Mouse (Mus musculus) liver, postnatal 0 days (tissue): ENCODE measurements at regions not wholly inside any gene's neighbourhood (a gene's known extent, or its start where the extent isn't known, plus 50 kb on each side); places are given as distances from the start of the nearest gene placed in this dataset.

Experiments
- ATAC-seq: fragments of 200-750 bp; cut with Nextera tagmentation; 2 replicates; pipeline ENCODE4 v1.8.0; 2017; ENCODE audit warnings: mild to moderate bottlenecking, moderate library complexity
- DNase-seq: peaks from one replicate; pipeline ENCODE4 v3.0.0-alpha.2; 2016
- H3K27ac ChIP-seq: fragments of 300-500 bp; sonication (generic); 2 replicates; pipeline ENCODE4 v1.5.1; 2014; ENCODE audit warnings: antibody characterized with exemption, moderate library complexity, mild to moderate bottlenecking, low read depth
- H3K27me3 ChIP-seq: fragments of 300-500 bp; sonication (generic); 2 replicates; pipeline ENCODE4 v1.6.1; 2014; ENCODE audit warnings: low read length, control low read depth, mixed read lengths; ENCODE audit not compliant: insufficient read depth
- H3K36me3 ChIP-seq: fragments of 300-500 bp; sonication (generic); replicated peaks from 2 replicates; pipeline ENCODE4 v1.6.1; 2014; ENCODE audit warnings: mild to moderate bottlenecking, control low read depth, low read length, moderate library complexity, mixed read lengths; ENCODE audit not compliant: insufficient read depth
- H3K4me1 ChIP-seq: fragments of 300-500 bp; sonication (generic); 2 replicates; pipeline ENCODE4 v1.6.1; 2014; ENCODE audit warnings: antibody characterized with exemption, mild to moderate bottlenecking, control low read depth; ENCODE audit not compliant: insufficient read depth
- H3K4me2 ChIP-seq: fragments of 300-500 bp; sonication (generic); 2 replicates; pipeline ENCODE4 v1.6.1; 2014; ENCODE audit warnings: low read depth, mild to moderate bottlenecking, low read length, moderate library complexity, mixed read lengths
- H3K4me3 ChIP-seq: fragments of 300-500 bp; sonication (generic); 2 replicates; pipeline ENCODE4 v1.5.1; 2014; ENCODE audit warnings: low read depth, low read length
- H3K9ac ChIP-seq: fragments of 300-500 bp; sonication (generic); replicated peaks from 2 replicates; pipeline ENCODE4 v1.6.1; 2014; ENCODE audit warnings: mild to moderate bottlenecking, moderate library complexity
- H3K9me3 ChIP-seq: fragments of 300-500 bp; sonication (generic); 2 replicates; pipeline ENCODE4 v1.6.1; 2016; ENCODE audit warnings: mild to moderate bottlenecking, control low read depth, low read length, mixed read lengths
- CTCF ChIP-seq: sonication (generic); IDR thresholded peaks from 2 replicates; pipeline ENCODE4 v1.5.1; 2016; ENCODE audit warnings: antibody characterized with exemption, low read depth
- EP300 ChIP-seq: IDR thresholded peaks from 2 replicates; pipeline ENCODE4 v1.6.1; 2016; ENCODE audit warnings: antibody characterized with exemption, low read depth, mild to moderate bottlenecking
- WGBS: fragments of 180-500 bp; shearing (Covaris S2); extraction: QIAGEN DNeasy Blood & Tissue Kit; methylation state at CpG from one replicate; pipeline ENCODE4 v1.1.7; 2014; ENCODE audit not compliant: insufficient replicate concordance; 5-methylcytosine and 5-hydroxymethylcytosine counted together

GRCm38 (mm10) chrX:60833456-60833855 is 59.8 kb downstream of the Sox3 start:
- no peaks in the 10 kb centered on the region for H3K9me3 ChIP-seq
- no peaks in the 10 kb centered on the region for H3K27me3 ChIP-seq
- no peak overlapping the region for H3K27ac ChIP-seq
- H3K9ac ChIP-seq, result no peak overlapping the region
- TF ChIP-seq EP300, result no peak
- no peak for TF ChIP-seq CTCF
- 72% methylated on average over 6 of the region's 6 CpGs for WGBS
- no peaks in the 10 kb centered on the region for H3K4me1 ChIP-seq
- no peak for DNase-seq
- ATAC-seq, result no peak
- no peak overlapping the region for H3K4me2 ChIP-seq
- no peak overlapping the region for H3K4me3 ChIP-seq
- no peaks in the 10 kb centered on the region for H3K36me3 ChIP-seq

- H3K27ac ChIP-seq, result no peak overlapping the region
- no peaks in the 10 kb centered on the region for H3K9me3 ChIP-seq
Observed at GRCm38 (mm10) chrX:60831330-60832027, 61.8 kb downstream of the Sox3 start.

GRCm38 (mm10) chrX:60825181-60826080 is 67.8 kb downstream of the Sox3 start:
- peak; percentile 54 for DNase-seq

More at GRCm38 (mm10) chrX:60831330-60832027, 61.8 kb downstream of the Sox3 start:
- Histone ChIP-seq H3K4me3 (no peak overlapping the region), H3K9ac (no peak overlapping the region), H3K36me3 (no peaks in the 10 kb centered on the region), H3K27me3 (no peaks in the 10 kb centered on the region), H3K4me1 (no peaks in the 10 kb centered on the region), H3K4me2 (no peak overlapping the region)
- ATAC-seq (no peak), DNase-seq (peak; percentile 12)
- no peak for TF ChIP-seq EP300
- TF ChIP-seq CTCF, result no peak
- WGBS, result 41% methylated on average over 15 of the region's 22 CpGs

GRCm38 (mm10) chrX:60798567-60798966 is 94.7 kb downstream of the Sox3 start:
- H3K4me3 ChIP-seq, result no peak overlapping the region
- WGBS, result 62% methylated on average over 5 of the region's 5 CpGs
- H3K27me3 ChIP-seq, result no peaks in the 10 kb centered on the region

More at GRCm38 (mm10) chrX:60825181-60826080, 67.8 kb downstream of the Sox3 start:
- no peak overlapping the region for H3K9ac ChIP-seq
- H3K27me3 ChIP-seq, result no peaks in the 10 kb centered on the region
- H3K9me3 ChIP-seq, result no peaks in the 10 kb centered on the region
- ATAC-seq, result peak; percentile 64
- no peaks in the 10 kb centered on the region for H3K4me1 ChIP-seq
- WGBS, result 51% methylated on average over 9 of the region's 9 CpGs
- TF ChIP-seq CTCF (no peak), EP300 (no peak)
- no peak overlapping the region for H3K27ac ChIP-seq
- H3K36me3 ChIP-seq, result no peaks in the 10 kb centered on the region
- H3K4me3 ChIP-seq, result no peak overlapping the region
- H3K4me2 ChIP-seq, result no peak overlapping the region

GRCm38 (mm10) chrX:60780766-60781165 is 112.5 kb downstream of the Sox3 start:
- no peak for ATAC-seq

More at GRCm38 (mm10) chrX:60798567-60798966, 94.7 kb downstream of the Sox3 start:
- H3K36me3 ChIP-seq, result no peaks in the 10 kb centered on the region
- H3K4me1 ChIP-seq, result no peaks in the 10 kb centered on the region
- H3K4me2 ChIP-seq, result no peak overlapping the region
- DNase-seq (peak; percentile 12), ATAC-seq (no peak)
- no peak overlapping the region for H3K27ac ChIP-seq
- TF ChIP-seq EP300 (no peak), CTCF (no peak)
- H3K9ac ChIP-seq, result no peak overlapping the region
- no peaks in the 10 kb centered on the region for H3K9me3 ChIP-seq

GRCm38 (mm10) chrX:60780161-60780560 is 113.1 kb downstream of the Sox3 start:
- H3K27ac ChIP-seq, result no peak overlapping the region
- no peak for ATAC-seq

More at GRCm38 (mm10) chrX:60780766-60781165, 112.5 kb downstream of the Sox3 start:
- DNase-seq, result no peak
- no peaks in the 10 kb centered on the region for H3K4me1 ChIP-seq
- no peak for TF ChIP-seq EP300
- TF ChIP-seq CTCF, result no peak
- no peak overlapping the region for H3K27ac ChIP-seq
- H3K4me3 ChIP-seq, result no peak overlapping the region
- H3K27me3 ChIP-seq, result no peaks in the 10 kb centered on the region
- H3K36me3 ChIP-seq, result no peaks in the 10 kb centered on the region
- no peaks in the 10 kb centered on the region for H3K9me3 ChIP-seq
- H3K9ac ChIP-seq, result no peak overlapping the region
- WGBS, result 35% methylated on average over 5 of the region's 5 CpGs
- H3K4me2 ChIP-seq, result no peak overlapping the region

More at GRCm38 (mm10) chrX:60780161-60780560, 113.1 kb downstream of the Sox3 start:
- Histone ChIP-seq H3K4me1 (no peaks in the 10 kb centered on the region), H3K9ac (no peak overlapping the region), H3K4me3 (no peak overlapping the region), H3K4me2 (no peak overlapping the region), H3K27me3 (no peaks in the 10 kb centered on the region), H3K36me3 (no peaks in the 10 kb centered on the region), H3K9me3 (no peaks in the 10 kb centered on the region)
- 43% methylated on average over 2 of the region's 2 CpGs for WGBS
- TF ChIP-seq EP300, result no peak
- TF ChIP-seq CTCF, result no peak
- no peak for DNase-seq
